Mouse (Mus musculus) forebrain, embryonic 12.5 days (tissue): Measurements from ENCODE around the gene Pole4. TPM values are rescaled to one million over a fixed set of nuclear protein-coding genes. Genes with fewer than 3 reads are reported as not detected.

Experiments
- ATAC-seq: fragments of 200-750 bp; cut with Nextera tagmentation; 2 replicates; pipeline ENCODE4 v1.8.0; 2017; ENCODE audit warnings: moderate TSS enrichment; ENCODE audit not compliant: low FRiP score
- H3K27ac ChIP-seq: fragments of 300-500 bp; sonication (generic); 2 replicates; pipeline ENCODE4 v1.5.1; 2016; ENCODE audit warnings: mild to moderate bottlenecking
- H3K27me3 ChIP-seq: fragments of 300-500 bp; sonication (generic); 2 replicates; pipeline ENCODE4 v1.6.1; 2016; ENCODE audit warnings: mild to moderate bottlenecking
- H3K36me3 ChIP-seq: fragments of 300-500 bp; sonication (generic); replicated peaks from 2 replicates; pipeline ENCODE4 v1.6.1; 2016; ENCODE audit warnings: mild to moderate bottlenecking
- H3K4me1 ChIP-seq: fragments of 300-500 bp; sonication (generic); 2 replicates; pipeline ENCODE4 v1.6.1; 2016
- H3K4me2 ChIP-seq: fragments of 300-500 bp; sonication (generic); 2 replicates; pipeline ENCODE4 v1.6.1; 2016; ENCODE audit warnings: mild to moderate bottlenecking, moderate library complexity
- H3K4me3 ChIP-seq: fragments of 300-500 bp; sonication (generic); replicated peaks from 2 replicates; pipeline ENCODE4 v1.5.1; 2016; ENCODE audit warnings: mild to moderate bottlenecking
- H3K9ac ChIP-seq: fragments of 300-500 bp; sonication (generic); 2 replicates; pipeline ENCODE4 v1.6.1; 2016; ENCODE audit warnings: mild to moderate bottlenecking
- H3K9me3 ChIP-seq: fragments of 300-500 bp; sonication (generic); 2 replicates; pipeline ENCODE4 v1.6.1; 2016
- WGBS: fragments of 180-500 bp; shearing (Covaris S2); methylation state at CpG from one replicate; pipeline ENCODE4 v1.1.7; 2016; 5-methylcytosine and 5-hydroxymethylcytosine counted together
- polyA plus RNA-seq: library from polyadenylated mRNA; unstranded; fragments of >200 nt; fragmentation: Nextera tagmentation; extraction: Ambion mirVana; gene quantifications from 2 replicates; pipeline ENCODE4 v1.2.1, GENCODE M21; 2016

The Pole4 gene
- polyA plus RNA-seq, 1 experiment from 2014 or later, result 91.2 TPM

DNA sequence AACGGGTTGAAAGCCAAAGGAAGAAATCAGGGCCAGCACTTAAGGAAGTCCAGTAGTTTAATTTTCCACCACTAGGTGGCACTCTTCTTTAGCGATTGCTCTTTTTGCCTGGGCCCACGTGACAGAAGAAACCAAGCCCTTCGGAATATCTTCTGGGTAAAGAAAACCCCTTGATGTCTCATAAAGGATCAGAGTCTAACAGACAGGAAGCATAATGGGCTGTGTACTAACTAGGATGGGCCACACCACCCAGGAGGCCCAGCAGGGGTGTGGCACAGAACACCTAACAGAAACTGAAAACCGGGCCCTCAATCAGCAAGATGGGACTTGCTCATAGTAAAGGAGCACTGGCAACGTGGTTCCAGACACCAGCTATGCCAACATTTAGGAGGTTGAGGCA is 35.1 kb upstream of the Pole4 start:
- H3K27ac ChIP-seq, result no peak overlapping the region
- H3K36me3 ChIP-seq, result peaks cover 46% of the 10 kb centered on the region
- no peaks in the 10 kb centered on the region for H3K9me3 ChIP-seq
- 30% methylated on average over 6 of the region's 6 CpGs for WGBS
- no peak overlapping the region for H3K9ac ChIP-seq
- H3K4me1 ChIP-seq, result no peaks in the 10 kb centered on the region; the same call in 1 of the 2 replicates
- H3K27me3 ChIP-seq, result no peaks in the 10 kb centered on the region
- no peak overlapping the region for H3K4me3 ChIP-seq
- H3K4me2 ChIP-seq, result no peak overlapping the region
- ATAC-seq, result peak; percentile 60; the same call in 1 of the 2 replicates

DNA sequence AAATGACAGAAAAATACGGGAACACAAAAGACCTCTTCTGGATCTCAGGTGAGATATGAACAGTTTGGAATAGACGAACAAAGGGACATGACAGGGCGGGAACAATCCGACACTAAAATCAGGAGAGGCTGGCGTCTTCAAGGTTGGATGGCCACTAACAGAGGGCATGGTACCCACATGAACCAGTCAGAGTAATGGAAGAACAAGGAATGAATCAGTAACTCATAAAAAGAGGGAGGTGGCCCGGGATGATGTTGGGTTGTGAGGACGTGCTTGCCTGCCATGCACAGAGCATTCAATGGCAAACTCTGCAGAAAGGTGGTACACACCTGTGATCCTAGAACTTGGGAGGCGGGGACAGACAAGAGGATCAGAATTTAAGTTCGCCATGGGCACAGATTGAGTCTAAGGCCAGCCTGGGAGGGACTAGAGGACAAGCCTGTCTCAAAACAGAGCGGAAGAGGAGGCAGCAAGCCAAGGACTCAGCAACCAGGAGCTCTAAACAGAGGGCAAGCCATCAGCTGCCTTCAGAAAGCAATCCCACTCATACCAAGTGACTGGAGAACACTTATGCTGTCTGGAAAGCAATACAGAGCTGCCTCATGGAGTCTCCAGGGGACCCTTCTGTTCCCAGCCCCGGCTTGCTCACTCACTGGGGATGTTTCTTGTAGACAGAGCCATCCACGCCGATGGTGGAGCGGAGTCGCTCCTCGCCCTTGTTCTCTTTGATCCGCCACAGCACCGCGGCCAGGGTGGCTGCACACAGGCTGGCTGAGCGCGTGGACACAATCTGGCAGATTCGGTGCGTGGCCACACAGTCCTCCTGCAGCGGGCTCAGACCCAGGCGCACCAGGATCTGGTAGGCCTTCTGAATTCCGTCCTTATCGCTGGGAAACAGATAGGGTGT is 32.7 kb upstream of the Pole4 start:
- H3K9ac ChIP-seq, result no peak overlapping the region
- 94% methylated on average over 27 of the region's 27 CpGs for WGBS
- no peak overlapping the region for H3K4me2 ChIP-seq
- peaks cover 46% of the 10 kb centered on the region for H3K36me3 ChIP-seq
- no peak overlapping the region for H3K27ac ChIP-seq
- H3K27me3 ChIP-seq, result no peaks in the 10 kb centered on the region
- no peaks in the 10 kb centered on the region; the same call in 1 of the 2 replicates for H3K4me1 ChIP-seq
- no peaks in the 10 kb centered on the region for H3K9me3 ChIP-seq
- ATAC-seq, result no peak
- no peak overlapping the region for H3K4me3 ChIP-seq

DNA sequence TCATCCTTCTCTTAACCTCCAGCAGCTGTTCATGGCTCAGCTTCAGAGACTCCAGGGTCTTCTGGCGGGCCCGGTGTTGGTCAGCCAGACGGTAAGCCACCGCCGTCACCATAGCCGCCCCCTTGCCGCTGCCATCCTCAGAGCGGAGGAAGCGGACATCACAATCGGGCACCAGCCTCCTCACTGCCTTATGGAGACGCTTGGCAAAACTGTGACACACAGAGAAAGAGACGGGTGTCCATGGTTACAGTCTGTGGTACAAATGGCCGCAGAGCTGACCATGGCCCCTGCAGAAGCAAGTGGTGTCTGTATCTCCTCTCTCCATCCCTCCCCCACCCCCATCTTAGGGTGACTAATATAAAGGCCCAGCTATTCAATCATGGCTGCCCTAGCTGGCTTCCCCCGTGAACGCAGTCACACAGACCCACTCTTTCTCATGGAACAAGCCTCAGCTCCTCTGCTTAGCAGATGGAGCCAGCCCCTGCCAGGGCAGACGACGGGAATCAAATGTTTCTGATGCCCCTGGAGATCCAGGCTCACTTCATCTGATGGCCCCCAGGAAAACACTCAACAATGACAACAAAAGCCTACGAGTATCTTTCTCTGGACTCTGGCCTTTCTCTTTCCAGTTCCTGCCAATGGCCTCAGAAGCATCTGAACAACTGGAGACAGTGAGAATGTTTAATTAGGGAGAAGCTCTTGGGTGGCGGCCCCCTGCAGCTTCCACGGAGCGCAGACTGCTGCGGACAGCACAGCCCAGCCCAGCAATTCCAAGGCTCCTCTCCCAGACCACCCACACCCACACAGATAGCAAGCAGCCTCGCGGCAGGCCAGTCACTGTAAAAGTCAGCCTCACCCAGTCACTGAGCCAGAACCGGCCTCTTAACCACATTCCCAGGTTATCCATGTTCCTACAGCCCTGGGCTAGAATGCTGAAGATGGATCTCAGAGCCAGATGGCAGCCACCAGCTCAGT is 31.7 kb upstream of the Pole4 start:
- no peaks in the 10 kb centered on the region for H3K27me3 ChIP-seq

GRCm38 (mm10) chr6:82735347-82735746 is 30.2 kb upstream of the Pole4 start:
- H3K4me3 ChIP-seq, result no peak overlapping the region

More for the DNA sequence above, 31.7 kb upstream of the Pole4 start:
- no peak overlapping the region for H3K4me2 ChIP-seq
- H3K4me3 ChIP-seq, result no peak overlapping the region
- H3K4me1 ChIP-seq, result no peaks in the 10 kb centered on the region; the same call in 1 of the 2 replicates
- ATAC-seq, result no peak
- H3K27ac ChIP-seq, result no peak overlapping the region
- H3K9ac ChIP-seq, result no peak overlapping the region
- 92% methylated on average over 25 of the region's 25 CpGs for WGBS
- H3K36me3 ChIP-seq, result peaks cover 39% of the 10 kb centered on the region
- no peaks in the 10 kb centered on the region for H3K9me3 ChIP-seq

GRCm38 (mm10) chr6:82728635-82729034 is 23.5 kb upstream of the Pole4 start:
- Histone ChIP-seq H3K4me2 (no peak overlapping the region), H3K4me1 (peaks cover 2% of the 10 kb centered on the region), H3K9ac (no peak overlapping the region), H3K27me3 (no peaks in the 10 kb centered on the region), H3K36me3 (peaks cover 63% of the 10 kb centered on the region), H3K9me3 (no peaks in the 10 kb centered on the region), H3K27ac (no peak overlapping the region), H3K4me3 (no peak overlapping the region)
- 91% methylated on average over 21 of the region's 21 CpGs for WGBS
- no peak for ATAC-seq

More at GRCm38 (mm10) chr6:82735347-82735746, 30.2 kb upstream of the Pole4 start:
- H3K27ac ChIP-seq, result no peak overlapping the region
- H3K27me3 ChIP-seq, result no peaks in the 10 kb centered on the region
- no peaks in the 10 kb centered on the region for H3K9me3 ChIP-seq
- no peak for ATAC-seq
- 91% methylated on average over 7 of the region's 7 CpGs for WGBS
- H3K4me2 ChIP-seq, result no peak overlapping the region
- H3K36me3 ChIP-seq, result peaks cover 55% of the 10 kb centered on the region
- H3K4me1 ChIP-seq, result no peaks in the 10 kb centered on the region; the same call in 1 of the 2 replicates
- no peak overlapping the region for H3K9ac ChIP-seq

DNA sequence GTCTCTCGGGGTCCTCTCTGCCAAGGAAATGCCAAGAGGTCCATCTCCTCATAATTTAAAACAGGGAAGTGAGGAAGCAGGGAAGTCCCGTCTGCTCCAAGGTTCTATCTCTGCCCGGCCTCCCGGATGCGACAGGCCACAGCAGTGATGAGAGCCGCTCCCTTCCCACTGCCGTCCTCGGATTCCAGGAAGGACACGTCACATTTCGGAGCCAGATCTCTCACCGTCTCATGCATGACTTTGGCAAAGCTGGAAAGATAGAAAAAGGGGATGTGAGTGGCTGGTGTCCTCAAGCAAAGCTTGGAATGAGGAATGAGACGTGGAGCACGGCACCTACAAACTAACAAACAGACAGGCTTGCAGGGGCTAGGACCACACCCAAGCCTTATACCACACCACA is 22.0 kb upstream of the Pole4 start:
- Histone ChIP-seq H3K9me3 (no peaks in the 10 kb centered on the region), H3K4me2 (no peak overlapping the region), H3K9ac (no peak overlapping the region), H3K4me1 (peaks cover 12% of the 10 kb centered on the region), H3K27ac (no peak overlapping the region), H3K36me3 (peaks cover 63% of the 10 kb centered on the region), H3K4me3 (no peak overlapping the region), H3K27me3 (no peaks in the 10 kb centered on the region)
- ATAC-seq, result no peak
- WGBS, result 96% methylated on average over 13 of the region's 13 CpGs

DNA sequence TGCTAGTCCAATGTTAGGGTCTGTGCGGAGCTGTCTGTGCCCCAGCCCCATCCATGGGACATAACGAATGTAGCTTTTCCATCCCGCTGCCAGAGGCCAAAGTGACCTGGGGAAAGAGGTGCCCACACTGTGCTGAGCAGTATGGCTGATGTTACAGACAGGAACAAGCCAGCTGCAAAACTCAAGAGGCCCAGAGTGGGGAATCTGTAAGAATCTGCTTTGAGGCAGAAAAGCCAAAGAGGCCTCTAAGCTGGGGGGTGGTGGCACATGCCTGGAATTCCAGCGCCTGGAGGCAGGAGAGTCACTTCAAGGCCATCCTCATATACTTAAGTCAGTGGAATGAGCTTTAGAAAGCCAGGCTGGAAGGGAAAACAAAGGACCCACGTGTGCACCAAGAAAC is 18.2 kb upstream of the Pole4 start:
- ATAC-seq, result no peak
- no peaks in the 10 kb centered on the region for H3K9me3 ChIP-seq
- peak overlapping the region; percentile 18; the same call in 1 of the 2 replicates for H3K9ac ChIP-seq
- peaks cover 34% of the 10 kb centered on the region for H3K36me3 ChIP-seq
- 38% methylated on average over 5 of the region's 5 CpGs for WGBS
- peak overlapping the region; percentile 57; the same call in 1 of the 2 replicates for H3K27ac ChIP-seq
- H3K4me1 ChIP-seq, result peaks cover 12% of the 10 kb centered on the region
- no peak overlapping the region for H3K4me3 ChIP-seq
- H3K4me2 ChIP-seq, result no peak overlapping the region
- H3K27me3 ChIP-seq, result no peaks in the 10 kb centered on the region

GRCm38 (mm10) chr6:82716126-82716525 is 11.0 kb upstream of the Pole4 start:
- no peak overlapping the region for H3K27ac ChIP-seq
- no peak overlapping the region for H3K9ac ChIP-seq
- no peaks in the 10 kb centered on the region for H3K4me1 ChIP-seq
- H3K9me3 ChIP-seq, result no peaks in the 10 kb centered on the region
- no peak overlapping the region for H3K4me2 ChIP-seq
- no peak for ATAC-seq
- no peaks in the 10 kb centered on the region for H3K27me3 ChIP-seq
- no peak overlapping the region for H3K4me3 ChIP-seq
- H3K36me3 ChIP-seq, result no peaks in the 10 kb centered on the region
- WGBS, result 89% methylated on average over 4 of the region's 4 CpGs

GRCm38 (mm10) chr6:82715653-82716052 is 10.5 kb upstream of the Pole4 start:
- ATAC-seq, result no peak
- Histone ChIP-seq H3K4me1 (no peaks in the 10 kb centered on the region), H3K27ac (no peak overlapping the region), H3K9me3 (no peaks in the 10 kb centered on the region), H3K9ac (no peak overlapping the region), H3K27me3 (no peaks in the 10 kb centered on the region), H3K4me3 (no peak overlapping the region), H3K4me2 (no peak overlapping the region), H3K36me3 (no peaks in the 10 kb centered on the region)
- WGBS, result 81% methylated on average over 3 of the region's 3 CpGs

- 91% methylated on average over 6 of the region's 6 CpGs for WGBS
- Histone ChIP-seq H3K27ac (no peak overlapping the region), H3K4me1 (no peaks in the 10 kb centered on the region), H3K27me3 (no peaks in the 10 kb centered on the region), H3K4me2 (no peak overlapping the region), H3K36me3 (no peaks in the 10 kb centered on the region), H3K9me3 (no peaks in the 10 kb centered on the region), H3K4me3 (no peak overlapping the region), H3K9ac (no peak overlapping the region)
- no peak for ATAC-seq
Measured at GRCm38 (mm10) chr6:82715253-82715652, 10.1 kb upstream of the Pole4 start.

- no peak overlapping the region for H3K4me3 ChIP-seq
- no peak for ATAC-seq
- WGBS, result 92% methylated on average over 5 of the region's 5 CpGs
Measured at GRCm38 (mm10) chr6:82714841-82715240, 9.7 kb upstream of the Pole4 start.

GRCm38 (mm10) chr6:82714243-82714642 is 9.1 kb upstream of the Pole4 start:
- no peaks in the 10 kb centered on the region for H3K27me3 ChIP-seq
- no peak overlapping the region for H3K4me2 ChIP-seq
- H3K9me3 ChIP-seq, result no peaks in the 10 kb centered on the region
- H3K9ac ChIP-seq, result no peak overlapping the region
- 21% methylated on average over 3 of the region's 3 CpGs for WGBS
- H3K27ac ChIP-seq, result no peak overlapping the region
- H3K4me3 ChIP-seq, result no peak overlapping the region
- H3K36me3 ChIP-seq, result no peaks in the 10 kb centered on the region
- H3K4me1 ChIP-seq, result no peaks in the 10 kb centered on the region
- peak; percentile 64; the same call in 1 of the 2 replicates for ATAC-seq

More at GRCm38 (mm10) chr6:82714841-82715240, 9.7 kb upstream of the Pole4 start:
- no peaks in the 10 kb centered on the region for H3K4me1 ChIP-seq
- H3K4me2 ChIP-seq, result no peak overlapping the region
- no peaks in the 10 kb centered on the region for H3K9me3 ChIP-seq
- no peak overlapping the region for H3K9ac ChIP-seq
- H3K27ac ChIP-seq, result no peak overlapping the region
- H3K36me3 ChIP-seq, result no peaks in the 10 kb centered on the region
- H3K27me3 ChIP-seq, result no peaks in the 10 kb centered on the region
